Mouse (Mus musculus) heart, postnatal 0 days (tissue): ENCODE measurements around the gene Calr3. TPM values are rescaled to one million over a fixed set of nuclear protein-coding genes. Genes with fewer than 3 reads are reported as not detected.

ENCODE experiments used
- ATAC-seq: fragments of 200-750 bp; cut with Nextera tagmentation; 2 replicates; pipeline ENCODE4 v1.8.0; 2017; ENCODE audit warnings: low read depth, moderate number of reproducible peaks, moderate library complexity; ENCODE audit not compliant: insufficient read depth
- DNase-seq: peaks from one replicate; pipeline ENCODE4 v3.0.0-alpha.2; 2016; ENCODE audit warnings: low spot score
- H3K27ac ChIP-seq: fragments of 300-500 bp; sonication (generic); 2 replicates; pipeline ENCODE4 v1.5.1; 2014; ENCODE audit warnings: low read depth, mild to moderate bottlenecking
- H3K27me3 ChIP-seq: fragments of 300-500 bp; sonication (generic); 2 replicates; pipeline ENCODE4 v1.6.1; 2014; ENCODE audit warnings: low read length, mixed read lengths; ENCODE audit not compliant: control insufficient read depth, insufficient read depth
- H3K36me3 ChIP-seq: fragments of 300-500 bp; sonication (generic); replicated peaks from 2 replicates; pipeline ENCODE4 v1.6.1; 2014; ENCODE audit warnings: low read length, mixed read lengths; ENCODE audit not compliant: control insufficient read depth, insufficient read depth
- H3K4me1 ChIP-seq: fragments of 300-500 bp; sonication (generic); 2 replicates; pipeline ENCODE4 v1.6.1; 2014; ENCODE audit warnings: antibody characterized with exemption; ENCODE audit not compliant: control insufficient read depth, insufficient read depth
- H3K4me2 ChIP-seq: fragments of 300-500 bp; sonication (generic); 2 replicates; pipeline ENCODE4 v1.6.1; 2014; ENCODE audit warnings: low read depth, mild to moderate bottlenecking, low read length, moderate library complexity
- H3K4me3 ChIP-seq: fragments of 300-500 bp; sonication (generic); 2 replicates; pipeline ENCODE4 v1.5.1; 2014; ENCODE audit warnings: low read depth, low read length
- H3K9ac ChIP-seq: fragments of 300-500 bp; sonication (generic); replicated peaks from 2 replicates; pipeline ENCODE4 v1.6.1; 2014; ENCODE audit warnings: low read depth, low read length, mixed read lengths
- H3K9me3 ChIP-seq: fragments of 300-500 bp; sonication (generic); replicated peaks from 2 replicates; pipeline ENCODE4 v1.6.1; 2016; ENCODE audit warnings: low read length; ENCODE audit not compliant: control insufficient read depth
- CTCF ChIP-seq: IDR thresholded peaks from 2 replicates; pipeline ENCODE4 v1.5.1; 2016; ENCODE audit warnings: antibody characterized with exemption, control low read depth, low read depth
- EP300 ChIP-seq: IDR thresholded peaks from 2 replicates; pipeline ENCODE4 v1.6.1; 2016; ENCODE audit warnings: antibody characterized with exemption, low read depth
- WGBS: fragments of 180-500 bp; shearing (Covaris S2); extraction: QIAGEN DNeasy Blood & Tissue Kit; methylation state at CpG from one replicate; pipeline ENCODE4 v1.1.7; 2014; 5-methylcytosine and 5-hydroxymethylcytosine counted together
- polyA plus RNA-seq: library from polyadenylated mRNA; unstranded; fragments of >200 nt; fragmentation: Nextera tagmentation; extraction: Ambion mirVana; gene quantifications from 2 replicates; pipeline ENCODE4 v1.2.1, GENCODE M21; 2015
- total RNA-seq: library from RNA; depleted of rRNA; stranded (reverse); fragments of >200 nt; gene quantifications from 2 replicates; pipeline ENCODE4 v1.2.3, GENCODE M21; 2014; ENCODE audit warnings: low replicate concordance

The Calr3 gene
- total and polyA plus RNA-seq, 2 experiments from 2014 or later = 3.2 TPM; not detected in 1

DNA sequence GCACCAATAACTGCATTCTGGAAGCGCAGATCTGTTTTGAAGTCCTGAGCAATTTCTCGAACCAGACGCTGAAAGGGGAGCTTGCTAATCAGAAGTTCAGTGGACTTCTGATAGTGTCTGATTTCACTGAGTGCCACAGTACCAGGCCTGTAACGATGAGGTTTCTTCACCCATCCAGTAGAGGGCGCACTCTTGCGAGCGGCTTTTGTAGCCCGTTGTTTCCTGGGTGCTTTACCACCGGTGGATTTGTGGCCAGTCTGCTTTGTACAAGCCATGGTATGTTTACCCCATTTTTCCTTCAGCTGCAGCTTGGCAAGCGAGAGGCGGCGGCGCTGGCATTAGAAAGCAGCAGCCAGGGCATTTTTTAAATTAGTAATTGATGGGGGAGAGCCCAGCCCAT lies 14.0 kb downstream of the Calr3 start:
- 44% methylated on average over 13 of the region's 13 CpGs for WGBS
- DNase-seq = no peak

DNA sequence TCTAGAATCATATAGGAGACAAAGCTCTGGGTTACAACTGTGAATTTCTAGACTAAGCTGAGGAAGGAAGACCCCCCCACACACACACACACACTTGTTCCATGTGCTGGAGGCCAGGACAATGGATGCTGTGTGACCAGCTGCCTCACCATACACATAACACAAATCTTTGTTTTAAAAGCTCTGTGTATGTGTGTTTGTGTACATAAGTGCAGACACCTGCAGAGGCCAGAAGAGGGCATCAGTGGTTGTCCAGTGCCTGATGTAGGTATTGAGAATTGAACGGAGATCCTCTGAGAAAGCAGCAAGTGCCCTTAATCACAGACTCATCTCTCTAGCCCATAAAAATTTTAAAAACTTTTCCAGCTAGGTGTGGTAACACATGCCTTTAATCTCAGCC lies 20.7 kb downstream of the Calr3 start:
- TF ChIP-seq CTCF (peak; percentile 32), EP300 (no peak)
- no peak overlapping the region for H3K27ac ChIP-seq
- no peaks in the 10 kb centered on the region for H3K9me3 ChIP-seq
- H3K4me1 ChIP-seq = peaks cover 30% of the 10 kb centered on the region
- H3K27me3 ChIP-seq = no peaks in the 10 kb centered on the region
- DNase-seq (no peak), ATAC-seq (no peak)
- WGBS = 45% methylated on average over 1 of the region's 1 CpGs
- H3K9ac ChIP-seq = no peak overlapping the region
- no peak overlapping the region for H3K4me2 ChIP-seq
- no peaks in the 10 kb centered on the region for H3K36me3 ChIP-seq
- no peak overlapping the region for H3K4me3 ChIP-seq

More for the DNA sequence above, 14.0 kb downstream of the Calr3 start:
- H3K27me3 ChIP-seq = no peaks in the 10 kb centered on the region
- ATAC-seq = no peak
- H3K4me1 ChIP-seq = no peaks in the 10 kb centered on the region
- no peak for TF ChIP-seq EP300
- peak; percentile 34 for TF ChIP-seq CTCF
- H3K4me3 ChIP-seq = no peak overlapping the region
- H3K27ac ChIP-seq = no peak overlapping the region
- H3K36me3 ChIP-seq = no peaks in the 10 kb centered on the region
- no peak overlapping the region for H3K4me2 ChIP-seq
- H3K9ac ChIP-seq = no peak overlapping the region
- no peaks in the 10 kb centered on the region for H3K9me3 ChIP-seq

DNA sequence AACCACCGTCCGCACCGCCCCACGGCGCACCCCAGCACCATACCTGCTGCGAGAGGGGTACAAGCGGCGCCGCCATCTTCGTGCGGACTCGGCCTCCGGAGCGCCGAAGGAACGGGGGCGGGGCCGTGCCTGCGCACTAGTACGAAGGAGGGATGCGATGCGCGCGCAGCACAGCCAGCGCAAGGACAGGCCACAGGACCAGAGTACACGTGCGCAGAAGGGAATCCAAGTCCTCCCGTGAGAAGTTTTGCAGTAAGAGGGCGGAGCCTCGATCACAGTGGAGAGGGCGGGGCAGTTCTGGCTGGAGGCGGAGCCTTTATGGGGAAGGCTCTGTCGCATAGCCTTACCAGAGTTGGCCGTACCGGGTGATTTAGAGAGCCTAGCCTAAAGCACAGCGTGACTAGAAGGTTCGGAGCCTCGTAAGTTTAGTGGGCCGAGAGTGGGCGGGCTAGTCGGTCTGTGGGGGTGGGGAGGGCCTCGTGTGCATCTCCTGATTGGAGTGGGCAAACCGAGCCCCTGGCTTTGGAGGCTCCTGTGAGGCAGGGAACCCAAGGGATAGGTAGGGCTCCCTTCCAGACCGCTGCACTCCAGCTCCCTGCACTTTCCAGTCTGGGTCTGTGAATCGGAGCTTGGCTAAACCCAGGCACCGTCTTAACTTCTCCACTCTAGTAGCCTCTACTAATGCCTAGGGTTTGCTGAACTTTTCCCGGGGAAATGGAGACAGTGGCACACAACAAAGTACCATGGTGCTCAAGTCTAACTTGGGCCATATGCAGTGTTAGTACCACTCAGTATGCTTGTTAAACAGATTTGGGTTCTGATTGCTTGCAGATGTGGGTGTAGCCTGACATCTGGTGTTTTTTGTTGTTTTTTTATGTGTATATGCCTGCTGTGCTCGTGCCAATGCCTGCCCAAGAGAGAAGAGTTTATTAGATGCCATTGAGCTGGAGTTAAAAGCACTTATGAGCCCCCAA lies 22.0 kb downstream of the Calr3 start, which contains the start of gene Eps15l1:
Eps15l1 (minus strand) TSS at position 99 of the 974 bp plus-strand sequence.
- Histone ChIP-seq H3K4me1 (peaks cover 41% of the 10 kb centered on the region), H3K36me3 (no peaks in the 10 kb centered on the region), H3K4me2 (peak within 1 kb of the TSS; percentile 90), H3K27me3 (no peaks in the 10 kb centered on the region), H3K4me3 (peak within 1 kb of the TSS; percentile 75), H3K27ac (peak within 1 kb of the TSS; percentile 85), H3K9me3 (no peaks in the 10 kb centered on the region), H3K9ac (peak within 1 kb of the TSS; percentile 83)
- DNase-seq (peak; percentile 100), ATAC-seq (peak; percentile 98)
- TF ChIP-seq CTCF (no peak), EP300 (no peak; the same call in 1 of the 2 replicates)
- under 1% methylated on average over 47 of the region's 48 CpGs for WGBS

DNA sequence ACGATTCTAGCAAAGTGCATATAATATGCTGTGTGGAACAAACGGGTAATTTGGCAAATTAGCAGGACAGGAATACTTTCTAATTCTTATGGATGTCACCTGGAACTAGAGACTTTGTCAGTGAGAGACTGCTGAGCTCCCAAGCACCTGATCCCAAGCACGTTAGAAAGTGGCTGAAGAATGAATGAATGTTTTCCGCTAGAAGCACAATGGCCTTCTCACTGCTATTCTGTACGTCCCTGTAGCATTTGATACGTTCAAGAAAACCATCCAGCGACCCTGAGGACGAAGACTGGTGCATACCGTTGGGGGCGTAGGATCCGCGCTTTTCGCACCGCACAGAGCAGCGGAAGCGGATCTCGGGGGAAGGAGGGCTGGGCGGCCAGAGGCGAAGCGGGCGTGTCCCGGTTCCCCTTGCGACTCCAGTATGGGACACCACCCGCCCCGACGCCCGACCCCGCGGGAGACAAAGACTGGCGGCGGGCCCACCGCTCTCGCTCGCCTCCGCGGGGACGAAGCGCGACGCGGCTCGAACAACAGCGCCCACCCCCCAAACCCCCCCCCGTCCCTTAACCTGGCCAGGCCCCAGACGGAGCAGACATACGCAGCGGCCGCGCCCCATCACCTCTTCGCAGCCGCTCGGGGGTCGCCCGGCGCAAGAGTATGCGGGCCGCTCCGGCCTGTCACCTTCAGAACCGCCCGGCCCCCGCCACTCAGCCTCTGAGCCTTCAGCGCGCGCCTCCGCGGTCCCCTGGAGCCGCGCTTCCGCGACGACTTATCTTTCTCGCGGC lies 22.9 kb downstream of the Calr3 start:
- peak overlapping the region; percentile 75 for H3K4me3 ChIP-seq
- H3K4me1 ChIP-seq = peaks cover 48% of the 10 kb centered on the region
- under 1% methylated on average over 67 of the region's 73 CpGs for WGBS
- no peaks in the 10 kb centered on the region for H3K9me3 ChIP-seq
- H3K27me3 ChIP-seq = no peaks in the 10 kb centered on the region
- TF ChIP-seq EP300 (no peak), CTCF (no peak)
- peak; percentile 34 for DNase-seq
- peak overlapping the region; percentile 83 for H3K9ac ChIP-seq
- peak; percentile 37 for ATAC-seq
- H3K36me3 ChIP-seq = no peaks in the 10 kb centered on the region
- H3K4me2 ChIP-seq = peak overlapping the region; percentile 90
- H3K27ac ChIP-seq = peak overlapping the region; percentile 85

DNA sequence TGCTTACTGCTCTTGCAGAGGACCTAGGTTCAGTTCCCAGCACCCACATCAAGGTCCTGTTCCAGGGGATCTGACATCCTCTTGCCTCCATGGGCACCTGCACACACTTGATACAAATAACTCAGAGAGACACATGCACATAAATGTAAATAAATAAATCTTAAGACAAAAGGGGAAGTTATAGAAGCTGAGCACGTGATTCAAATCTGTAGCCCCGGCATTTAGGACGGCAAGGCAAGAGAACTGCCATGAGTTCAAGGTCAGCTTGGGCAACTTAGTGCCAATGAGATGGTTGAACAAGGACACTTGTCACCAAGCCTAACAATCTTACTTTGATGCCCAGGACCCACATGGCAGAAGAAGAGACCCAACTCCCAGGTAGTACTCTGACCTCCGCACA lies 25.6 kb downstream of the Calr3 start:
- Histone ChIP-seq H3K27me3 (no peaks in the 10 kb centered on the region), H3K4me2 (no peak overlapping the region), H3K36me3 (0 out of 2 replicates have a peak, but pooled peaks cover 4% of the 10 kb centered on the region), H3K4me1 (peaks cover 65% of the 10 kb centered on the region), H3K9me3 (no peaks in the 10 kb centered on the region), H3K4me3 (no peak overlapping the region), H3K9ac (no peak overlapping the region), H3K27ac (no peak overlapping the region)
- 95% methylated on average over 4 of the region's 4 CpGs for WGBS
- ATAC-seq (no peak), DNase-seq (no peak)
- no peak for TF ChIP-seq EP300
- no peak for TF ChIP-seq CTCF
